Mouse (Mus musculus) heart, postnatal 36 days (tissue): ENCODE results near the gene Inafm2. TPM values are rescaled to one million over a fixed set of nuclear protein-coding genes. Genes with fewer than 3 reads are reported as not detected.

ENCODE experiments used
- DNase-seq, 2 experiments: peaks; one replicate each; pipeline ENCODE4 v3.0.0; 2021 to 2022
- intact Hi-C: fragments of 180-260 bp; cut with DNase I; formaldehyde crosslinking; loops from one replicate; pipeline ENCODE4 v1.15.1; 2025
- total RNA-seq, 2 experiments: library from RNA; stranded (reverse); gene quantifications; 2 replicates each; pipeline ENCODE4 v1.2.3; 2021

Inafm2 gene
- total RNA-seq, 2 experiments from 2014 or later = 27.2 to 29.6 TPM

DNA sequence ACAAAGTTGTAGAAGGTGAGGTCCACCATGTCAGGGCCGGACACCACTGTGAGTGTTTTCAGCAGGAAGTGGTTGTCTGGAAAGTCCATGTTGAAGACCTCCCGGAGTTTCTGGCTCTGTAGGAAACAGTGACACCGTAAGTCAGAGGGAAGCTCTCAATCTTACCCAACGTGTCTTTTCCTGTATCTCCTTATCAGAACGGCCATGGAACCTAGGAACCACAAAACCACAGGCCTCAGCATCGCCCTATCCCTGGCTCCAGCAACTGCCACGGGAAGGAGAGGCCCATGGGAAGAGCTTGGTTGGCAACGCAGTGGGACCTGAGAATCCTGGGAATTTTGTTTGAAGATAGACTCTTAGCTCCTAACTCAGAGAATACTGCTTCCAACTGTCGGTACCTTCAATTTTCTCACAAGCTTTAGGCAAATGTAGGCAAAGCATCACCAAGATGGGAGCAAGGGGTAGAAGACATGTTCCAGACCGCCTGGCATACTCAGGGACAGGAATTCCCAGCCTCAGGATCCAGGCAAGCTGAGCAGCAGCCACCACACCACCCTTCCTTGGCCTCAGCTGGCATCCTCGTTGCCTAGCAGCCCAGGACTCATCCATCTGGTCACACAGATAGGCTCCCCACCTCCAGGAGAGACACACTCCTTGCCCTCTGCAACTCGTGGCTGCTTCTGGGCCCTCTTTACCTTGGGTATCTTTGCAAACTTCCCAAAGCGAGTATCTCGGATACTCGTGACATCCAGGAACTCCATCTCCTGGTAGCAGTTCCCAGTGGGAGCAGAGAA lies 21.7 kb upstream of the Inafm2 start:
- intact Hi-C loops = no loop called here
- DNase-seq = no peak

- intact Hi-C loops = no loop called here
These were observed 20.0 kb upstream of the Inafm2 start for GRCm38 (mm10) chr2:118725511-118725910.

DNA sequence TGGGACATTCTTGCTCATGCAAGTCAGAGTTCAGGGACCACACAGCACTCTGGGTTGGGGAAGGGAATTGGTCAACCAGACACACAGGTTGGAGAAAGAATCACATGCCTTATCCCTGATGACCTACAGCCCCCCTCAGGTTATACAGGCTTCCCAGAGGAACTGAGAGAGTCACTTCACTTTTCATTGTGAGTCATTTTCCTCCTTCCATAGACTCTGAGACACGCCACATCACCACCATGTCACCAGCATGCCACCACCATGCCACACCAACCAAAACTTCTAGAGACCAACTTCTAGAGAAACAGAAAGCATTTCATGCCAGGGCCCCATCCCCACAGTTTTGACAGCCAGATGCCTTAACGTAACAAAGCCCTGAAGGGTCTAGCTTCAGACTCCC lies 18.7 kb upstream of the Inafm2 start:
- no peak for DNase-seq
- intact Hi-C loops = no loop called here

More at GRCm38 (mm10) chr2:118725511-118725910, 20.0 kb upstream of the Inafm2 start:
- no peak for DNase-seq

GRCm38 (mm10) chr2:118727911-118728310 lies 17.6 kb upstream of the Inafm2 start:
- no peak for DNase-seq
- intact Hi-C loops = no loop called here

GRCm38 (mm10) chr2:118728337-118728736 lies 17.2 kb upstream of the Inafm2 start, which contains the start of gene Plcb2:
Plcb2 (minus strand) TSS chr2:118728438.
- no peak for DNase-seq

DNA sequence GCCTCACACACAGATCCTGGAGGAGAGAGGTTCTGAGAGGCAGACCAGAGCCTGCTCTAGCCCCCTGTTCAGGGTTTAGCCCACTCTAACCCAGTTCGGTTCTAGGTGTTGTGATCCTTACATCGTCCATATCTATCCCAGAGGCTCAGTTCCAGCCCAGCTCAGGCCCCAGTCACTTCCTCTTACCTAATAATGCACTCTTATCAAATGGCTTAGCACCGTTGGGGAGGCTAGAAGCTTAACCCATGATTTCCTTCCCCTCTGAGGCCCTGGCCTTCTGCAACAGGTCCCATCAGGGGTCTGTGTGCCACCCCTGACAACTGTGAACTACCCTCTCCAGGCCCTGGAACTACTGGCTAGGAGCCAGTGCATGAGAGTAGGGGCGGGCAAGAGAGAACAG lies 16.4 kb upstream of the Inafm2 start:
- DNase-seq = no peak
- intact Hi-C loops = no loop called here

More at GRCm38 (mm10) chr2:118728337-118728736, 17.2 kb upstream of the Inafm2 start, which contains the start of gene Plcb2:
- intact Hi-C loops = no loop called here

GRCm38 (mm10) chr2:118729816-118730621 lies 15.5 kb upstream of the Inafm2 start:
- no peak for DNase-seq
- intact Hi-C loops = loop anchor here (1.0 kb wide), 2 partner anchors 30 to 92 kb away; no protein-coding TSS in a partner anchor

- DNase-seq = peak; percentile 76 to 79
- intact Hi-C loops = loop anchor here (1.0 kb wide), 2 partner anchors 30 to 92 kb away; no protein-coding TSS in a partner anchor
These were observed 15.0 kb upstream of the Inafm2 start for GRCm38 (mm10) chr2:118730622-118730915.

DNA sequence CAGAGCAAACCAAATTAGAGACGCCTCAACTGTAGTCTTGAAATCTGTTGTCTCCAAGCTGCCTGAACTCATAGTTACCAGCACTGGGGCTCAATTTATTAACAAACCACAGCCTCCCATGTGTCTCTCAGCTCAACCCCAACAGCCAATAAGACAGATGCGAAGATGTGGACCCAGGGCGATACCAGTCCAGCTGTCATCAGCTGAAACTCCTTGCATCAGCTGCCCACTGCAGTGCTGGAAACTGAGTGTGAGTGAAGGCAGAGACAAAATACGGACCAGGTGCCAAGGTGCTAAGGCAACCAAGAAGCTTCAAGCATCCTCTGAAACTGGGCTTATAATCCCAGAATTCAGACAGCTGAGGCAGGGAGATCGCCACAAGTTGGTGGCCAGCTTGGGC lies 13.6 kb upstream of the Inafm2 start:
- DNase-seq = no peak
- intact Hi-C loops = no loop called here

- no peak for DNase-seq
- intact Hi-C loops = no loop called here
These were observed 12.2 kb upstream of the Inafm2 start for GRCm38 (mm10) chr2:118733341-118733740.

GRCm38 (mm10) chr2:118740341-118740740 lies 5.2 kb upstream of the Inafm2 start:
- DNase-seq = no peak
- intact Hi-C loops = no loop called here

GRCm38 (mm10) chr2:118741183-118741582 lies 4.4 kb upstream of the Inafm2 start:
- no peak for DNase-seq
- intact Hi-C loops = no loop called here

- intact Hi-C loops = loop anchor here (1.0 kb wide), 2 partner anchors 36 to 140 kb away; partner anchors contain the start of gene Disp2
- DNase-seq = peak in 1 of 2 experiments; percentile 24
These were observed 2.2 kb upstream of the Inafm2 start for GRCm38 (mm10) chr2:118743261-118743943.

- no peak for DNase-seq
- intact Hi-C loops = loop anchor here (1.0 to 5.0 kb wide), 3 partner anchors 17 to 803 kb away; partner anchors contain the start of genes Bmf, Chp1 and Exd1
These were observed 937 bp upstream of the Inafm2 start for GRCm38 (mm10) chr2:118744621-118745020.

- peak; percentile 45 to 64 for DNase-seq
- intact Hi-C loops = loop anchor here (1.0 to 5.0 kb wide), 3 partner anchors 15 to 801 kb away; partner anchors contain the start of genes Bmf, Chp1 and Exd1
These were observed 650 bp downstream of the Inafm2 start for GRCm38 (mm10) chr2:118745915-118746901.

GRCm38 (mm10) chr2:118747301-118747960 lies 1.9 kb downstream of the Inafm2 start:
- intact Hi-C loops = loop anchor here (5.0 kb wide), 2 partner anchors 200 to 800 kb away; partner anchors contain the start of genes Bmf, Chp1 and Exd1
- DNase-seq = peak; percentile 49 to 50

GRCm38 (mm10) chr2:118749341-118749884 lies 3.9 kb downstream of the Inafm2 start:
- no peak for DNase-seq
- intact Hi-C loops = loop anchor here (5.0 kb wide), 2 partner anchors 202 to 798 kb away; partner anchors contain the start of genes Bmf, Chp1 and Exd1

DNA sequence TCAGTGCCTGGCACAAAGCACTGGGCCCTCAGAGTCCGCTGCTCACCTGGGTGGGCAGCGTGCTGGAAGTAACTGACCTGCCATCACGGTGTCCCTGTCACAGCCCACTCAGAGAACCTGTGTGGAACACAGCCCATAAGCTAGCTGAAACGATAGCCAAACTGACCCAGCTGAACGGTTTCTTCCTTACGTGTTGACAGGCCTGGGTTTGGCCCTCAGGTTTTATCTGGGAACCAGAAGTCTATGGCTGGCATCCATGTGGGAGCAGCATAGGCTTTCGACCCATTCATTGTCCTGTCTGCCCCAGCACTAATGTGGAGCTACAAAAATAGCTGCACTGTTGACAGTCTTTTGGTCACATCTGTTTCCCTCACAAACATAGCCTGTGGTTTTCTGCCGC lies 4.9 kb downstream of the Inafm2 start:
- intact Hi-C loops = no loop called here
- peak; percentile 57 to 66 for DNase-seq
